Mouse (Mus musculus) neural tube, embryonic 14.5 days (tissue): ENCODE data around the gene Eif5a. TPM values are rescaled to one million over a fixed set of nuclear protein-coding genes. Genes with fewer than 3 reads are reported as not detected.
"Not testable (repeated sequence)": the region's sequence is repeated elsewhere in the genome, so short reads cannot be mapped to it uniquely, and the experiment has no call there.

Source experiments
- ATAC-seq: fragments of 200-750 bp; cut with Nextera tagmentation; 2 replicates; pipeline ENCODE4 v1.8.0; 2017; ENCODE audit warnings: low read depth, mild to moderate bottlenecking, moderate TSS enrichment, moderate library complexity
- H3K27ac ChIP-seq: fragments of 300-500 bp; sonication (generic); 2 replicates; pipeline ENCODE4 v1.5.1; 2014; ENCODE audit warnings: low read depth, mild to moderate bottlenecking, control low read depth, low read length, moderate library complexity, mixed read lengths
- H3K27me3 ChIP-seq: fragments of 300-500 bp; sonication (generic); 2 replicates; pipeline ENCODE4 v1.6.1; 2014; ENCODE audit warnings: low read length; ENCODE audit not compliant: control insufficient read depth, insufficient read depth
- H3K36me3 ChIP-seq: fragments of 300-500 bp; sonication (generic); 2 replicates; pipeline ENCODE4 v1.6.1; 2014; ENCODE audit warnings: low read length, mixed read lengths; ENCODE audit not compliant: control insufficient read depth, insufficient read depth
- H3K4me1 ChIP-seq: fragments of 300-500 bp; sonication (generic); 2 replicates; pipeline ENCODE4 v1.6.1; 2014; ENCODE audit warnings: low read length; ENCODE audit not compliant: control insufficient read depth, insufficient read depth
- H3K4me2 ChIP-seq: fragments of 300-500 bp; sonication (generic); 2 replicates; pipeline ENCODE4 v1.6.1; 2014; ENCODE audit warnings: mild to moderate bottlenecking, low read depth, low read length, control low read depth
- H3K4me3 ChIP-seq: fragments of 300-500 bp; sonication (generic); 2 replicates; pipeline ENCODE4 v1.5.1; 2014; ENCODE audit warnings: low read depth, low read length, control low read depth, mixed read lengths
- H3K9ac ChIP-seq: fragments of 300-500 bp; sonication (generic); replicated peaks from 2 replicates; pipeline ENCODE4 v1.6.1; 2014; ENCODE audit warnings: low read depth, mild to moderate bottlenecking, control low read depth, low read length, mixed read lengths
- H3K9me3 ChIP-seq: fragments of 300-500 bp; sonication (generic); 2 replicates; pipeline ENCODE4 v1.6.1; 2016; ENCODE audit warnings: low read length; ENCODE audit not compliant: control insufficient read depth
- WGBS: fragments of 180-500 bp; shearing (Covaris S2); extraction: QIAGEN DNeasy Blood & Tissue Kit; methylation state at CpG from one replicate; pipeline ENCODE4 v1.1.7; 2014; 5-methylcytosine and 5-hydroxymethylcytosine counted together
- polyA plus RNA-seq: library from polyadenylated mRNA; unstranded; fragments of >200 nt; fragmentation: Nextera tagmentation; extraction: Ambion mirVana; gene quantifications from 2 replicates; pipeline ENCODE4 v1.2.1, GENCODE M21; 2014

Gene Eif5a
- polyA plus RNA-seq, 1 experiment from 2014 or later: 1,037 TPM

- peaks cover 29% of the 10 kb centered on the region for H3K36me3 ChIP-seq
- peak overlapping the region; percentile 90; the same call in 1 of the 2 replicates for H3K27ac ChIP-seq
- WGBS: 1% methylated on average over 17 of the region's 17 CpGs
- ATAC-seq: no peak
- peak overlapping the region; percentile 92 for H3K4me2 ChIP-seq
- H3K27me3 ChIP-seq: no peaks in the 10 kb centered on the region
- peak overlapping the region; percentile 92 for H3K4me3 ChIP-seq
- H3K4me1 ChIP-seq: peaks cover 25% of the 10 kb centered on the region
- H3K9me3 ChIP-seq: no peaks in the 10 kb centered on the region
- peak overlapping the region; percentile 87 for H3K9ac ChIP-seq
These were observed 2.0 kb downstream of the Eif5a start for GRCm38 (mm10) chr11:69919661-69920265.

- peaks cover 29% of the 10 kb centered on the region for H3K36me3 ChIP-seq
- WGBS: 87% methylated on average over 9 of the region's 9 CpGs
- no peak for ATAC-seq
- no peaks in the 10 kb centered on the region for H3K27me3 ChIP-seq
- no peak overlapping the region for H3K9ac ChIP-seq
- H3K27ac ChIP-seq: no peak overlapping the region
- peak overlapping the region; percentile 92 for H3K4me2 ChIP-seq
- no peaks in the 10 kb centered on the region for H3K9me3 ChIP-seq
- H3K4me1 ChIP-seq: peaks cover 26% of the 10 kb centered on the region
- H3K4me3 ChIP-seq: peak overlapping the region; percentile 92
These were observed 2.7 kb downstream of the Eif5a start for GRCm38 (mm10) chr11:69919053-69919452.

- ATAC-seq: no peak
- H3K9me3 ChIP-seq: no peaks in the 10 kb centered on the region
- H3K9ac ChIP-seq: no peak overlapping the region
- peaks cover 29% of the 10 kb centered on the region for H3K4me1 ChIP-seq
- H3K27me3 ChIP-seq: no peaks in the 10 kb centered on the region
- H3K36me3 ChIP-seq: peaks cover 31% of the 10 kb centered on the region
- no peak overlapping the region for H3K4me3 ChIP-seq
- no peak overlapping the region for H3K27ac ChIP-seq
- H3K4me2 ChIP-seq: no peak overlapping the region
- 89% methylated on average over 5 of the region's 5 CpGs for WGBS
These were observed 3.6 kb downstream of the Eif5a start for GRCm38 (mm10) chr11:69918118-69918517.

- no peak overlapping the region for H3K27ac ChIP-seq
- H3K27me3 ChIP-seq: no peaks in the 10 kb centered on the region
- no peak overlapping the region for H3K4me3 ChIP-seq
- peaks cover 37% of the 10 kb centered on the region for H3K36me3 ChIP-seq
- ATAC-seq: no peak
- WGBS: 86% methylated on average over 8 of the region's 8 CpGs
- peaks cover 27% of the 10 kb centered on the region for H3K4me1 ChIP-seq
- H3K9ac ChIP-seq: no peak overlapping the region
- no peak overlapping the region for H3K4me2 ChIP-seq
- H3K9me3 ChIP-seq: no peaks in the 10 kb centered on the region
These were observed 4.3 kb downstream of the Eif5a start for GRCm38 (mm10) chr11:69917379-69917948.

- peaks cover 23% of the 10 kb centered on the region for H3K4me1 ChIP-seq
- WGBS: 56% methylated on average over 7 of the region's 7 CpGs
- peaks cover 44% of the 10 kb centered on the region for H3K36me3 ChIP-seq
- H3K9ac ChIP-seq, H3K4me2 ChIP-seq, H3K27ac ChIP-seq, ATAC-seq, H3K9me3 ChIP-seq, H3K4me3 ChIP-seq, H3K27me3 ChIP-seq: not testable (repeated sequence)
These were observed 4.9 kb downstream of the Eif5a start for GRCm38 (mm10) chr11:69916652-69917378.

GRCm38 (mm10) chr11:69915667-69916627 is 5.8 kb downstream of the Eif5a start:
- Histone ChIP-seq H3K4me3 (no peak overlapping the region), H3K27ac (no peak overlapping the region), H3K36me3 (peaks cover 53% of the 10 kb centered on the region), H3K9me3 (no peaks in the 10 kb centered on the region), H3K9ac (no peak overlapping the region), H3K4me1 (peaks cover 23% of the 10 kb centered on the region), H3K27me3 (no peaks in the 10 kb centered on the region), H3K4me2 (no peak overlapping the region)
- ATAC-seq: no peak
- WGBS: 66% methylated on average over 5 of the region's 5 CpGs

- 42% methylated on average over 9 of the region's 9 CpGs for WGBS
- no peaks in the 10 kb centered on the region for H3K9me3 ChIP-seq
- H3K36me3 ChIP-seq: peaks cover 59% of the 10 kb centered on the region
- H3K4me1 ChIP-seq: peaks cover 20% of the 10 kb centered on the region
- no peaks in the 10 kb centered on the region for H3K27me3 ChIP-seq
- no peak for ATAC-seq
- peak overlapping the region; percentile 77; the same call in 1 of the 2 replicates for H3K4me3 ChIP-seq
- H3K27ac ChIP-seq: no peak overlapping the region
- no peak overlapping the region for H3K9ac ChIP-seq
- peak overlapping the region; percentile 99 for H3K4me2 ChIP-seq
These were observed 6.8 kb downstream of the Eif5a start for GRCm38 (mm10) chr11:69914917-69915430.

- H3K4me3 ChIP-seq: peak overlapping the region; percentile 77
- peak overlapping the region; percentile 99 for H3K4me2 ChIP-seq
- no peaks in the 10 kb centered on the region for H3K9me3 ChIP-seq
- peak overlapping the region; percentile 89 for H3K27ac ChIP-seq
- peak; percentile 26; the same call in 1 of the 2 replicates for ATAC-seq
- WGBS: 3% methylated on average over 17 of the region's 17 CpGs
- peaks cover 65% of the 10 kb centered on the region for H3K36me3 ChIP-seq
- H3K27me3 ChIP-seq: no peaks in the 10 kb centered on the region
- H3K4me1 ChIP-seq: peaks cover 14% of the 10 kb centered on the region
- peak overlapping the region; percentile 82 for H3K9ac ChIP-seq
These were observed 7.4 kb downstream of the Eif5a start for GRCm38 (mm10) chr11:69914372-69914764.
